Mouse (Mus musculus): ENCODE data around the gene Olfml2a.

Olfml2a gene

DNA sequence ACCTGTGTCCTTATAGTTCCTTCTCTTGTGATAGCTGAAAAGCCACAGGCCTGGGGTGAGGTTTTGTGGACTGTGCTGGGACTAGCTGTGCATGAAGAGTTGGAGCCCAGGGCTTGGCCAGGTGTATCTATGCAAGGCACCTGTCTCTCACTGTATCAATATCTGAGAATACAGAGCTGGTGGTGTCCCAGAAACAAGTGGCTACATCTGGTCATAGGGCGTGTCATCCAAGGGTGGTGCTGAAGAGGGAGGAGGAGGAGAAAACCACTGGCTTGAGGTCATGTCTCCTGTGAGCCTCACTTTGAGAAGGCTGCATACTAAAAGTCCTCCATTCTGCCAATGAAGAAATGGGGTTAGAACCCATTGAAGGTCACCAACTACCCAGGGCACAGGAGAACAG, 6.2 kb downstream of the Olfml2a start:
- no peak for DNase-seq (ENCODE audit: low spot score)

DNA sequence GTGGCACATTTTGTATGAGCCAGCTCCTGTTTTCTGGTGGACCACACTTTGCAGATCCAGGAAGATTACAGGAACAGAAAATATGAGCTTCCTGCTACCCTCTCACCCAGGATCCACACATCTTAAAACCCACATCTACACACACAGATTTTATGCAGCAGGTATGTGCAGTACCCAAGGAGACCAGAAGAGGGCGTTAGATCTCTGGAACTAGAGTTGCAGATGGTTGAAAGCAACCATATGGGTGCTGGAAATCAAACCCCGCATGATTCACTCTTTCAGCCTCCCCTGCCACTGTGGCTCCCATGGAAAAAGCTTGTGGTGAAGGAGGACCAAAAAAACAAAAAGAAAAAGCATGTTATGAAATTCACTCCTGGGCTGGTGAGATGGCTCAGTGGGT, 7.3 kb downstream of the Olfml2a start:
- DNase-seq (ENCODE audit: low spot score) = no peak

DNA sequence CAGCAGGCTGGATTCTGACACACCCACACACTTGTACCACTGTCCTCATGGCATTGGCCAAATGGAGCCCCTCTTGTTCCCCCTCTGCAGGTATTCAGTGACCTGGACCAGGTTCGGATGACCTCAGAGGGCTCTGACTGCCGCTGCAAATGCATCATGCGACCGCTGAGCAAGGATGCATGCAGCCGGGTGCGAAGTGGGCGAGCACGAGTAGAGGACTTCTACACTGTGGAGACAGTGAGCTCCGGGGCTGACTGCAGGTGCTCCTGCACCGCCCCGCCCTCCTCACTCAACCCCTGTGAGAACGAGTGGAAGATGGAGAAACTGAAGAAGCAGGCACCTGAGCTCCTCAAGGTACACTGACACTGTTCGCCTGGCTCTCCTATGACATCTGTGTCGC, 9.6 kb downstream of the Olfml2a start:
- no peak for DNase-seq (ENCODE audit: low spot score)

DNA sequence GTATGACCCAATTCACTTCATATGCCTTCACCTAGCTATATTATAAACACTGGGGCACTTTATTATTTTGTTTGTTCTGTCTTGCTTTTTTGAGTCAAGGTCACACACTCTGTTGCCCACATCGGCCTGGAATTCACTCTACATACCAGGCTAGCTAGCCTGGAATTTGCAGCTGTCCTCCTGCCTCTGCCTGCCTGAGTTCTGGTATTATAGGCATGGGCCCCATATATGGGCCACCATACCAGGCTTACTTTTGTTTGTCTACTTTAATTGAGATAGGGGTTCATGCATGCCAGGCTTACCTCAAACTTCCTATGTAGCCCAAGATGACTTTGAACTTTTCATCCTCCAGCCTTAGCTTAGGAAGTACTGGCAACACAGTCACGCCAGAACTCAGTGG, 10.1 kb downstream of the Olfml2a start:
- DNase-seq (ENCODE audit: low spot score) = no peak

DNA sequence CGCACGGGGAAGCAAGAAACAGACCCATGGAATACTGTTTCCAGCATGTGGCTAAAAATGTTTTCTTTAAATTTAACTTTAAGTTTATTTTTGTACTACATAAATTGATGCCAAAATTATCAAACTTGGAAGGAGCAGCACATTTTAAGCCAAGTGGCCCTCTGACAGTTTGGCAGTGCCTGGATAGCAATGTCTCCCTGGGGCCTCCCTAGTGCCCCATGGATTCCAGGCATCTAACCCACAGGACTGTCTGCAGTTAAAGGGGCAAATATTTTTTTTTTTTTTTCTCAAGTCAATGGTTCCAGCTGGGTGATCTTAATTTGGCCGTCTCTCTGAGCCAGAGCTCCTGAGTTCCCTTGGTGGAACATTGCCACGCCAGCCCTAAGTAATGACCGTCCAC, 11.4 kb downstream of the Olfml2a start:
- no peak for DNase-seq (ENCODE audit: low spot score)

DNA sequence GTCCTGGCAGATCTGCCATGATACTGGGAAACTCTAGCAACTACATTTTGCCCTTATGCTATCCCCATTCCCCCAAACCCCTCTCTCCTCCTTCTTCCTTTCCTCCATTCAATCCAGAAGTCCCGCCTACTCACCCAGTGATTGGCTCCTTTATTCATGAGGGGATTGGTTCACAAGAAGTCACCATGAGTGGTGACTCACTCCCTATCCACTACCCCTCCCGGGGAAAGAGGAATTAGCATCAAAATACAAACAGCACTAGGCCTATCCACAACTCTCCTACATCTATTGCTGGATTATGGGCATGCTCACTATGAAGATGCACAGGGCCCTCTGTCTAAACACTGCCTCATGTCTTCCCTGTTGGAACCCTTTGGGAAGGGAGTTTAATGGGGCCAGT, 12.2 kb downstream of the Olfml2a start:
- DNase-seq (ENCODE audit: low spot score) = no peak

DNA sequence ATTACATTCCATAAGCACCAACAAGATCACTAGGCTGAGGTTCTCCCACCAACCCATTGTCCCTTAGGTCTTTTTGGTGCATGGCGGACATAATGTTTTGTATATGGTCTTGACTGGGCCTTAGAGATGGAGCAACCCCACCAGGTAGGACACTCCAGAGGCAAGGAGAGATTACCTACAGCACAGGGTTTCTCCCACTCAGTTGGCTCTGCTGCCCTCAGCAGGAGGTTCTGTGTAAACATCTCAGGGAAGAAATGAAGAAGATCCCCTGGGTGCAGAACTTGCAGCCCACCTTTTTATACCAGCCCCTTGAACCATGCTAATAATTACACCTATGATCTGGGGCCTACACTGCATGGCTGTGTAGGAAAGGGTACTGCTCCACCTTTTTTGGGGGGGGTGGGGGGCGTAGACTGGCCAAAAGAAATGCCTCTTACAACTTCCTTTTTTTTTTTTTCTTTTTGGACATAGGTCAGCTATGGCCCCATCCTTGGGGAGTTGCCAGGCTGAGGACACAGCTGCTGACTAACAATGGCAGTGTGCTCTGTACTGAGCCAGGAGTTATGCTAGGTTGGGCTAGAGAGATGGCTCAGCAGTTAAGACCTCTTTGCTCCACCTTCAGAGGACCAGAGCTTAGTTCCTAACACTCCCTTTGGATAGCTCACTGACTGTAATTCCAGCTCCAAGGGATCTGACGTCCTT, 12.8 kb downstream of the Olfml2a start:
- no peak for DNase-seq (ENCODE audit: low spot score)

DNA sequence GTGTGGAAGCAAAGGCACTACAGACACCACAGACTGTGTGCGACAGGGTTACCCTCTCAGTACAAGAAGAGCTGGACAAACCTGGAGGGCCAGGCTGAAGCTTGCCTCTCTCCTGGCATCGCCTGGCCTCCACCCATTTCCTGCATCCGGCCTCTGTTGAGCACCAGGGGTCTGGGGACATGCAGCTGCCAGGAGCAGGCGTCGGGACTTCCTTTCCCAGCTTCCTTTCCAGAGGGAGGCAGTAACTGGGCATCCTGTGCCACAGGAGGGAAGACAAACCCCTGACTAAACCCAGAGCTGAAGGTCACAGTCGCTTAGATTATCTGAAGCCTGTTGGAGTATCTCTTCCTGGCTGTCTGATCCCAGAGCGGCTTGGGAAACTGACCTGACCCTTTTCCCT, 15.8 kb downstream of the Olfml2a start:
- DNase-seq (ENCODE audit: low spot score) = no peak

DNA sequence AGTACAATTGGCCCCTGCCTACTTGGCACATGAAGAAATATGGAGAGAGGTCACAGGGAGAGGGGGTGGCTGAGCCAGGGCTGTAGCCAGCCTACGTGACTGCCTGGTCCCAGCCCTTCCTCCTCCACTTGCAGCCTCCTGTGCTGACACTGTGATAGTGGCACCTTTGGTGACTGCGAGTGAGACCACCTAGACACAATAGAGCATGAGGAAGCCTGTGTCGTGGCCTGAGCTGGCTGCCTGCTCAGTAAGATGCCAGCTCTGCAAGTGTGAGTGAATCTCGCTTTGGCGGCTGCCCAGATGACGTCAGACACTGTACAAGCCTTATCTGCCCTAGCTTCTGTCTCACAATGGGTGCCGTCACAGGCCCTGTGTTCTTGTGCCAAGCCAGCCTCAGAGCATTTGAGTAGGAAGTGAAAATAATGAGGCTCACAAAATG, 18.5 kb downstream of the Olfml2a start:
- DNase-seq (ENCODE audit: low spot score) = peak; percentile 71

DNA sequence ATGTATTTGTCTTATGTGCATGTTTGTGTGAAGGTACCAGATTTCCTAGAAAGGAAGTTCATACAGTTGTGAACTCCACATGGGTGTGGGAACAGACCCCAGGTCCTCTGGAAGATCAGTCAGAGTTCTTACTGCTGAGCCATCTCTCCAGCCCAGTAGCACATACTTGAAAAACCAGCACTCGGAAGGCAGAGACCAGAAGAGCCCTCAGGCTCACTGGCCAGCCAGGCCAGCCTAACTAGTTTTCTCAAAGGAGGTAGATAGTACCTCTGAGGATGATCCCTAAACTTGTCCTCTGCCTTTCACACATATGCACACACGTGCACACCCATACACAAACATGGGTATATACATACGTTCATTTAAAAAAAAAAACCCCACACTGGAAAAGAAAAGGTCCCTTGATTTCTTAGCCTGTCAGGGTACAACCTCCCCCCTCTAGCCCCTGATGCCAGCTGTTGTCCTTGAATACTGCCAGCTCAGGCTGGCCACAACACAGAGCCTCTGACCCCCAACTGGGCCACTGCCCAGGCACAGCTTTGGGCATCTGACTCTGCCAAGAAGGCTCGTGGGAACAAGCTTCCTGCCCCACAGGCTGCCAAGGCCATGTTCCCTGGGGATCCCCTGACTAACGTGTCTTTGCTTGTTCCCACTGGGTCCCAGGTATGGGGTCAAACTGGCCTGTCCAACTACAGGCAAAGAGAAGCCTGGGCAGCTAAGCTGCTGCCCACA, 21.5 kb downstream of the Olfml2a start:
- peak; percentile 39 for DNase-seq (ENCODE audit: low spot score)

DNA sequence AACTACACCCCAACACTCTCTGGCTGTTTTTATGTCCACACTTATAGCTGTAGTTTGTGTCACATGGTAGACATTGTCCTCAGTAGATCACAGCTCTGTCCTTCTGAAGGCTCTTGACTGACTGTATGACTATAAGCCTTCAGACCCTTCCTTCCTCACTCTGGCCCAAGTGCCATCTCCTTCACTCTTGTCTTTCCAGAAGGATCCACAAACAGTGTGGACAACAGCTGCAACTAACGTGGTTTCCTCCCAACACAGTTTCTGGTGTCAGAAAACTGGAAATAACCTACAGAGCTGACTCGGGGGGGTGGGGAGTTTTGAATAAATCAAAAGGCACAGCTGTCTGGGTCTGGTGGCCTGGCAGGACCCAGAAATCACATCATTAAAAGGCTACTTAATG, 24.3 kb downstream of the Olfml2a start:
- no peak for DNase-seq (ENCODE audit: low spot score)

DNA sequence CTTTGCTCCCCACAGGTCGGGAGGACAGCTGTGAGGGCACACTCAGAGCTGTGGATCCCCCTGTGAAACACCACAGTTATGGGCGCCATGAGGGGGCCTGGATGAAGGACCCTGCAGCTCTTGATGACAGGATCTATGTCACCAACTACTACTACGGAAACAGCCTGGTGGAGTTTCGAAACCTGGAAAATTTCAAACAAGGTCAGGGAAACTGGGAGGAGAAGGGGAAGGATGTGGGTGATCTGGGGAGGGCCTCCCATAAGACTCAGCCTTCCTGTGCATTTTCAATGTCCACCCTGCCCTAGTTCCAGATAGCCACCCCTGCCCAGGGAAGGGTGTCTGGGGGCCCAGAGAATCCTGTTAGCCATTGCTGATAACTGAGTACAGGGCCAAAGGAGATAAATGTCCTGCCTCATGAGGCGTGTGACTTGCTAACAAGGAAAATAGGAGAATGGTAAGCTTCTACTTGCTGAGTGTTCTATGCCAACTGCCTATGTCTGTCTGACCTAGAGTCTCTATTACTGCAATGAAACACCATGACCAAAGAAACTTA, 26.0 kb downstream of the Olfml2a start:
- DNase-seq (ENCODE audit: low spot score) = no peak

DNA sequence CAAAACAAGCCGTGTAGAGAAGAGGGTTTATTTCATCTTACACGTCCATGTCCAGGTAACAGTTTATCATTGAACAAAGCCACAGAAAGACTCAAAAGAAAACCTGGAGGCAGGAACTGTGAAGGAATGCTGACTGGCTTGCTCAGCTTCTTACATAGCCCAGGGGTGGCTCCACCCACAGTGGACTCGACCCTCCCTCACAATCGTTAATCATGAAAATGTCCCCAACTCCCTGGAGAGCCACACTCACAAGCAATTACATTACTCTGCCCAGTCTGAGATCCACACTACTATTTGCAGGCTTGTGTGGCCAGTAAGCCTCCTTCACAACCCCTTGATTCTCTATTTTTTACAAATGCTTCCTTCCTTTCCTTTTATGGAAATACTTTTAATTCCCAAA, 32.4 kb downstream of the Olfml2a start:
- DNase-seq (ENCODE audit: low spot score) = no peak

DNA sequence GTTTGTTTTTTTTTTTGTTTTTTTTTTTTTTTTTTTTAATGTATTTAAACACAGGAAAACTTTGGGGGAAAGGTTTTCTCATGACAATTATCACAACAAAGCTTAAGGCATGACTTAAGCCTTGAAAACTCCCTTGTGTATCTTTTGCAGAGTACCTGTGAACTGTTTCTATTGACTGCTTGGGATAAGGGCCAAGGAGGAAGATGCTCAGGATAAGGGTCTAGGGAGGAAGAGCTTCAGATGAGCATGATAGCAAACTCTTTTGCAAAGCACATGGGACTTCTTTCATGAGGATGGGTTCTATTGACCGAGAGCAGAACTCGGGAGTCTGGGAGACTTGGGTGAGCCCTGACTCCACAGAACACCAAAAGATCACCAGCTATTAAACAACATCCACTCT, 37.9 kb downstream of the Olfml2a start:
- DNase-seq (ENCODE audit: low spot score) = no peak

DNA sequence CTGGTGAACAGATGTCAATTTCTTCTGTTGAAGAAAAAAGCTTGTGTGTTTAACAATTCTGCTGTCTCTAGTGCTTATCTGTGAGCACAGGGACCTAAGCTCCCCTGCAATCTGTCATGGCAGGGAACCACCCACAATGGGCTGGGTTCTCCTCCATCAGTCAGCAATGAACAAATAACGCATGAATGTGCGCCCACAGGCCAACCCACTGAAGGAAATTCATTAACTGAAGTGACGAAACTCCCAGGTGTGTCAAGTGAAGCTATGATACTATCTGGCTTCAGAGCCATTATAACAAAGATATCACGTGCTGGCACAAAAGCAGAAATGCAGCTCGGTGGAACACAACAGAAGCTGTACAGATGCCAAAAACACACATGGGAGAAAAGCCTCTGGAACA, 38.3 kb downstream of the Olfml2a start:
- no peak for DNase-seq (ENCODE audit: low spot score)

DNA sequence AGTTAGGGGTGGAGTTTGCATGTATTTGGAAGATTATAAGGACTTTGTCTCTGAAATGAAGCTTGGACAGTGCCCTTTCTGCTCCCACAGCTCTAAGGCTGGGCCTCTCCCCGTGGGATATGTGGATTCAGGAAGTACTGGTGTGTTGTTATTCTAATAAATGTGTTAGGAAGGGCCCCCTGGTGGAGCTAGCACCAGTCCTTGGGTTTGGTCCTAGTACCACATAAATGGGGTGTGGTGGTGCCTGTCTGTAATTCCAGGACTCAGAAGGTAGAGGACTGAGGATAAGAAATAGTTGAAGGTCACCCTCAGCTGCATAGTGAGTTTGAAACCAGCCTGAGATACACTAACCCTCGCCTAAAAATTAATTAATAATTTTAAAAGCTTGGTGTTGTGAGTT, 41.4 kb downstream of the Olfml2a start:
- no peak for DNase-seq (ENCODE audit: low spot score)

DNA sequence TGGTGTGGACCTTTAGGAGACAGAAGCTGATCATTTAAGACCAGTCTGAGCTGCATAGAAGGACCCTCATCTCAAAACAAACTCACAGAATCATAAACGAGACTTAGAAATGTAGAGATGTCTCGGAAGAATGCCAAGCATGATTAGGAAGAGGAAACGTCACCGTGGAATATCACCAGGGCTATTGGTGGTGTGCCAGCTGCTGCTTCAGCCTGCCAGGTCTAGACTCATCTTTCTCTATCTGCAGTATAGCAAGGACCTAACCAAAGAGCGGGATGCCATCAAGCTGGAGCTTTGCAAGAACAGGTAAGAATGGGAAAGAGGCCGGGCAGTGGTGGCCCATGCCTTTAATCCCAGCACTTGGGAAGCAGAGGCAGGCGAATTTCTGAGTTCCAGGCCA, 41.9 kb downstream of the Olfml2a start:
- DNase-seq (ENCODE audit: low spot score) = no peak

DNA sequence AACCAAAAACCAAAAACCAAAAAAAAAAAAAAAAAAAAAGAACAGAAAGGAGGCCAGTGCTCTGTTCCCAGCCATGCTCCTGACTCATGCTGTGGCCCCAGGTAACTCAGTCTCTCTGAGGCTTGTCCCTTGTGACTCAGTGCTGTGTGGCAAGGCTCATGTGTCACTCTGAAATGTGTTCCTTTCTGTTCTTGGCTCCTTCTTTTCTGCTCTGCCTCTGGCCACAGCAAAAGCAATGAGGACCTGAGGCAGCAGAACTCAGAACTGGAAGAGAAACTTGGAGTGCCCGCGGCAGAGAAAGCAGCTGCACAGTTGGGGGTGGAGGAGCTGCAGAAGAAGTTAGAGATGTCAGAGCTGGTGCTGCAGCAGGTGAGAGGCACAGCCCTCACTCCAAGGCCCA, 42.4 kb downstream of the Olfml2a start:
- DNase-seq (ENCODE audit: low spot score) = no peak

DNA sequence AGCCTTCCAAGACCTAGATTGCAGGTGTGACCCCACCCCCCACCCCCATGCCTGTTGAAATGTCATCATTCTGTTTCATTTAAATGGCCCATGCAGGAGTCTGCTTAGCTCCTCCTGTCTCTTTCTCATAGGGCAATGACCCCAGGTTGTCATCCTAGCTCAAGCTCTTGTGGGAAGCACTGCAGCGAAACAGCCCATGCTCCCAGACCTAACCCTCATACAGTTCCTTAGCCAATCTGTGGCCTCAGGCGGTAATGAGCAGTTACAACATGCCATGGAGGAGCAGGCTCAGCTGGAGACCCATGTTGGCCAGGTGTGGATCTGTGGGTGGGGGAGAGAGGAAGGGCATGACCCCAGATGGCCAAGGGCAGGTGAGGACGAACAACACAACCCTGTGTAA, 43.4 kb downstream of the Olfml2a start:
- no peak for DNase-seq (ENCODE audit: low spot score)

DNA sequence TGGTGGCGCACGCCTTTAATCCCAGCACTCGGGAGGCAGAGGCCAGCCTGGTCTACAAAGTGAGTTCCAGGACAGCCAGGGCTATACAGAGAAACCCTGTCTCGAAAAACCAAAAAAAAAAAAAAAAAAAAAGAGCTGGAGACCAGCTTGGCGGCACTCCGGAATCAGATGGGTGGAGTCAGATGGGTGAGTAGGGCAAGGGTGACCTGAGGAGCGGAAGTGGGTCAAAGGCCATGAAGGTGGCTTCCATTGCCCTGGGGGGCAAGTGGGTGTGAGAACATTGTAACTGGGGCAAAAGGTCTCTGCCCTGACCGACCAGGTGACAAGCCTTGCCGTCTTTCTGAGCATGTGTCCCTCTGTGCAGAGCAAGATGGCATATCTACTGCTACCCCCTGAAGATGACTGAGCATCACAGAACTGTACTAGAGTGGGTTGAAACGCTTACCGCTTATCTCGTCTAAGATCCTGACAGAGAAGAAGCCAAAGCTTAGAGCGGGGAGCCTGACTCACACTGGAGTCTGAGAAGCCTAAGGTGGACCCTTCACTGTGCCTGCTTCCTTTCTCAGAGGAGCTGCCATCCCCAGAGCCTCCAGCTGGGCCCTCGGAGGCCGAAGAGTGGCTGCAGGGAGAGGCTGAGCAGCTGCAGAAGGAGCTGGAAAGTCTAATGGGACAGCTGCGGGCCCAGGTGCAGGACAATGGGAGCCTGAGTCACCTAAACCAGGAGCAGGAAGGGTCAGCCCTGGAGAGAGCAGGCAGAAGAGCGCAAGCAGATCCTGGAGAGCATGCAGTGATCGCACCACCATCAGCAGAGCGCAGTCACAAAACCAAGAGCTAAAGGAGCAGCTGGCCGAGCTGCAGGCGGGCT, 44.4 kb downstream of the Olfml2a start:
- DNase-seq (ENCODE audit: low spot score) = no peak

DNA sequence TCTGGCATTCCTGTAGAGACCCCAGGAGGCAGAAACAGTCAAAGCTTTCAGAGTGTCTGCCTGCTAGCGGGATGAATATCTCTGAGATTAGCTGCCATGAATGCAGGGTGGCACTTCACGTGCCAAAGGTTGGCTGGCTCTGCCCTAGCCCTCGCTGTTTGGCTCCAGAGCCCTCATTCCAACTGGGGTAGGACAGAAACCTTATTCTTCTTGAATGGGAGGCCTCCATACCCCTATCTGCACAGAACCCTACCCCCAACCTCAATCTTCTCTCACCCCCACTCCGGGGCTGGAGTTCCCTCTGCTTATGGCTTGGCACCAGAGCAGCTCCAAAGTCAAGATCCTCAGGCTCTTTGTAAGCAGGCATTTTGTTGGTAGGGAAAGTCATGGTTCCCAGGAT, 46.1 kb downstream of the Olfml2a start:
- DNase-seq (ENCODE audit: low spot score) = no peak

DNA sequence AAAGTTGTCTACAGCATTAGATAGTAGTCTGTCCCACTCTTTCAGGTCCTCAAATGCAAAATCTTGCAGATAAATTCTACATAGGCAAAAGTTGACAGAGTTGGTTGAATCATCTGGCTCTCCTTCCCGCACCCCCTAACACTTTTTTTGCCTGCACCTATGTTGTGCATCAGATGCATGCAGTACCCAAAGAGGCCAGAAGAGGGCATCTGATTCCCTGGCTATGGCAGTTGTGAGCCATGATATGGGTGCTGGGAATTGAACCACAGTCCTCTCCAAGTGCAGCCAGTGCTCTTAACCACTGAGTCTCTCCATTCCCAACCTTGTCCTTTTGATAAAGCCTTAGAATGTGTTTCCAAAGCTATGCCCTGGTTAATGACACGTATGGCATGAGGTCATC, 51.7 kb downstream of the Olfml2a start:
- DNase-seq (ENCODE audit: low spot score) = no peak

DNA sequence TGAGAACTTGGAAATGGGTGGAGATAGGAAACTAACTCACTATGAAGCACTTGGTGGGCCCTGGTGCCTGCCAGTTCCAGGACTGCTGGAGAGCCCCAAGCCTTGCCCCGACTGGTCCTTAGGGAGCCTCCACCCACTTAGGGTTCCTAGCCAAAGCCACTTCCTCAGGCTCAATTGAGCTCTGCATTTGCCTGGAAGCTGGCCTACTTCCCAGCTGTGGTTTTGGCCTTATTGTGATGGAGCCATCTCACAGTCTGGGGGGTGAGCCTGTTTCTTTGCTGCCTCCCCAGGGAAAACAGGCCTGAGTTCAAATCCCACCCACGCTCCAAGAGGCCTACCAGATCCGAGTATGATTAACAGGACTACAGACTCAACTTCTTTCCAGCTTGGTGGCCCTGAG, 54.8 kb downstream of the Olfml2a start:
- no peak for DNase-seq (ENCODE audit: low spot score)

Data from left cerebral cortex, adult 11 months (tissue).